Mouse (Mus musculus) midbrain, embryonic 11.5 days (tissue): ENCODE data around the gene Bmp2k. TPM values are rescaled to one million over a fixed set of nuclear protein-coding genes. Genes with fewer than 3 reads are reported as not detected.

Source experiments
- ATAC-seq: fragments of 200-750 bp; cut with Nextera tagmentation; 2 replicates; pipeline ENCODE4 v1.8.0; 2017; ENCODE audit warnings: moderate TSS enrichment, moderate library complexity; ENCODE audit not compliant: low FRiP score
- DNase-seq: peaks from one replicate; pipeline ENCODE4 v3.0.0; 2015; ENCODE audit warnings: low spot score; ENCODE audit errors: missing footprints
- H3K27ac ChIP-seq: fragments of 300-500 bp; sonication (generic); 2 replicates; pipeline ENCODE4 v1.5.1; 2014; ENCODE audit warnings: low read depth, low read length
- H3K27me3 ChIP-seq: fragments of 300-500 bp; sonication (generic); 2 replicates; pipeline ENCODE4 v1.6.1; 2014; ENCODE audit warnings: mild to moderate bottlenecking, low read length, moderate library complexity, mixed read lengths; ENCODE audit not compliant: control insufficient read depth, insufficient read depth
- H3K36me3 ChIP-seq: fragments of 300-500 bp; sonication (generic); 2 replicates; pipeline ENCODE4 v1.6.1; 2014; ENCODE audit warnings: mild to moderate bottlenecking, low read length, moderate library complexity, mixed read lengths; ENCODE audit not compliant: control insufficient read depth, insufficient read depth
- H3K4me1 ChIP-seq: fragments of 300-500 bp; sonication (generic); 2 replicates; pipeline ENCODE4 v1.6.1; 2014; ENCODE audit warnings: low read length; ENCODE audit not compliant: control insufficient read depth, insufficient read depth
- H3K4me2 ChIP-seq: fragments of 300-500 bp; sonication (generic); 2 replicates; pipeline ENCODE4 v1.6.1; 2014; ENCODE audit warnings: mild to moderate bottlenecking, moderate library complexity
- H3K4me3 ChIP-seq: fragments of 300-500 bp; sonication (generic); 2 replicates; pipeline ENCODE4 v1.5.1; 2014; ENCODE audit warnings: low read depth, low read length
- H3K9ac ChIP-seq: fragments of 300-500 bp; sonication (generic); 2 replicates; pipeline ENCODE4 v1.6.1; 2014; ENCODE audit warnings: low read length
- H3K9me3 ChIP-seq: fragments of 300-500 bp; sonication (generic); 2 replicates; pipeline ENCODE4 v1.6.1; 2016; ENCODE audit warnings: low read length; ENCODE audit not compliant: control insufficient read depth
- WGBS: fragments of 180-500 bp; shearing (Covaris S2); extraction: QIAGEN DNeasy Blood & Tissue Kit; methylation state at CpG from one replicate; pipeline ENCODE4 v1.1.7; 2014; 5-methylcytosine and 5-hydroxymethylcytosine counted together
- polyA plus RNA-seq: library from polyadenylated mRNA; unstranded; fragments of >200 nt; fragmentation: Nextera tagmentation; extraction: Ambion mirVana; gene quantifications from 2 replicates; pipeline ENCODE4 v1.2.1, GENCODE M21; 2014

The Bmp2k gene
- polyA plus RNA-seq, 1 experiment from 2014 or later, result 10.5 TPM

GRCm38 (mm10) chr5:96961122-96961521 lies 36.4 kb upstream of the Bmp2k start:
- DNase-seq (no peak), ATAC-seq (no peak)
- no peak overlapping the region for H3K4me3 ChIP-seq
- H3K4me1 ChIP-seq, result peaks cover 2% of the 10 kb centered on the region; the same call in 1 of the 2 replicates
- no peaks in the 10 kb centered on the region for H3K9me3 ChIP-seq
- H3K9ac ChIP-seq, result no peak overlapping the region
- H3K27me3 ChIP-seq, result no peaks in the 10 kb centered on the region
- WGBS, result 80% methylated on average over 5 of the region's 5 CpGs
- no peak overlapping the region for H3K4me2 ChIP-seq
- H3K27ac ChIP-seq, result no peak overlapping the region
- H3K36me3 ChIP-seq, result no peaks in the 10 kb centered on the region

GRCm38 (mm10) chr5:96961852-96962251 lies 35.6 kb upstream of the Bmp2k start:
- H3K4me3 ChIP-seq, result no peak overlapping the region
- H3K4me1 ChIP-seq, result peaks cover 2% of the 10 kb centered on the region; the same call in 1 of the 2 replicates
- DNase-seq (no peak), ATAC-seq (no peak)
- no peaks in the 10 kb centered on the region for H3K9me3 ChIP-seq
- H3K9ac ChIP-seq, result no peak overlapping the region
- no peak overlapping the region for H3K27ac ChIP-seq
- no peaks in the 10 kb centered on the region for H3K27me3 ChIP-seq
- no peaks in the 10 kb centered on the region for H3K36me3 ChIP-seq
- no peak overlapping the region for H3K4me2 ChIP-seq

GRCm38 (mm10) chr5:96962252-96962933 lies 35.1 kb upstream of the Bmp2k start:
- Histone ChIP-seq H3K4me1 (peaks cover 2% of the 10 kb centered on the region; the same call in 1 of the 2 replicates), H3K9me3 (no peaks in the 10 kb centered on the region), H3K4me3 (no peak overlapping the region), H3K27me3 (no peaks in the 10 kb centered on the region), H3K36me3 (no peaks in the 10 kb centered on the region), H3K9ac (no peak overlapping the region), H3K4me2 (no peak overlapping the region), H3K27ac (no peak overlapping the region)
- WGBS, result 74% methylated on average over 8 of the region's 8 CpGs
- no peak for DNase-seq
- no peak for ATAC-seq

- H3K4me2 ChIP-seq, result no peak overlapping the region
- no peak overlapping the region for H3K9ac ChIP-seq
- peaks cover 2% of the 10 kb centered on the region; the same call in 1 of the 2 replicates for H3K4me1 ChIP-seq
- no peak overlapping the region for H3K27ac ChIP-seq
- no peaks in the 10 kb centered on the region for H3K36me3 ChIP-seq
- ATAC-seq (no peak), DNase-seq (no peak)
- WGBS, result 90% methylated on average over 6 of the region's 6 CpGs
- H3K27me3 ChIP-seq, result no peaks in the 10 kb centered on the region
- no peaks in the 10 kb centered on the region for H3K9me3 ChIP-seq
- no peak overlapping the region for H3K4me3 ChIP-seq
These were observed 34.6 kb upstream of the Bmp2k start for GRCm38 (mm10) chr5:96962934-96963301.

- Histone ChIP-seq H3K9me3 (no peaks in the 10 kb centered on the region), H3K27me3 (no peaks in the 10 kb centered on the region), H3K27ac (no peak overlapping the region), H3K4me1 (peaks cover 3% of the 10 kb centered on the region; the same call in 1 of the 2 replicates), H3K36me3 (no peaks in the 10 kb centered on the region), H3K4me3 (no peak overlapping the region), H3K4me2 (peak overlapping the region; percentile 29; the same call in 1 of the 2 replicates), H3K9ac (no peak overlapping the region)
- peak; percentile 54 for ATAC-seq
- WGBS, result 4% methylated on average over 14 of the region's 14 CpGs
- peak; percentile 92 for DNase-seq
These were observed 33.1 kb upstream of the Bmp2k start for GRCm38 (mm10) chr5:96964062-96965028.

GRCm38 (mm10) chr5:96965029-96965403 lies 32.5 kb upstream of the Bmp2k start:
- 62% methylated on average over 2 of the region's 2 CpGs for WGBS
- Histone ChIP-seq H3K27me3 (no peaks in the 10 kb centered on the region), H3K36me3 (no peaks in the 10 kb centered on the region), H3K9me3 (no peaks in the 10 kb centered on the region), H3K4me2 (no peak overlapping the region), H3K4me3 (no peak overlapping the region), H3K27ac (no peak overlapping the region), H3K9ac (no peak overlapping the region), H3K4me1 (peaks cover 9% of the 10 kb centered on the region)
- ATAC-seq (no peak), DNase-seq (no peak)

- H3K9me3 ChIP-seq, result no peaks in the 10 kb centered on the region
- no peaks in the 10 kb centered on the region for H3K36me3 ChIP-seq
- H3K27ac ChIP-seq, result no peak overlapping the region
- H3K27me3 ChIP-seq, result no peaks in the 10 kb centered on the region
- peaks cover 10% of the 10 kb centered on the region for H3K4me1 ChIP-seq
- DNase-seq (no peak), ATAC-seq (no peak)
- no peak overlapping the region for H3K4me3 ChIP-seq
- 74% methylated on average over 2 of the region's 2 CpGs for WGBS
- H3K4me2 ChIP-seq, result no peak overlapping the region
- no peak overlapping the region for H3K9ac ChIP-seq
These were observed 32.0 kb upstream of the Bmp2k start for GRCm38 (mm10) chr5:96965503-96965902.

- Histone ChIP-seq H3K27ac (no peak overlapping the region), H3K4me2 (no peak overlapping the region), H3K27me3 (no peaks in the 10 kb centered on the region), H3K9me3 (no peaks in the 10 kb centered on the region), H3K36me3 (no peaks in the 10 kb centered on the region), H3K4me3 (no peak overlapping the region), H3K4me1 (peaks cover 10% of the 10 kb centered on the region), H3K9ac (no peak overlapping the region)
- ATAC-seq (no peak), DNase-seq (no peak)
- 30% methylated on average over 6 of the region's 6 CpGs for WGBS
These were observed 28.9 kb upstream of the Bmp2k start for GRCm38 (mm10) chr5:96968628-96969027.

GRCm38 (mm10) chr5:96969032-96969431 lies 28.5 kb upstream of the Bmp2k start:
- Histone ChIP-seq H3K4me3 (no peak overlapping the region), H3K4me2 (no peak overlapping the region), H3K9ac (no peak overlapping the region), H3K9me3 (no peaks in the 10 kb centered on the region), H3K36me3 (no peaks in the 10 kb centered on the region), H3K27me3 (no peaks in the 10 kb centered on the region), H3K27ac (no peak overlapping the region), H3K4me1 (peaks cover 10% of the 10 kb centered on the region)
- WGBS, result 46% methylated on average over 3 of the region's 3 CpGs
- ATAC-seq, result no peak
- peak; percentile 82 for DNase-seq
